Mouse (Mus musculus): ENCODE results near the gene Hsd17b3. TPM values are rescaled to one million over a fixed set of nuclear protein-coding genes. Genes with fewer than 3 reads are reported as not detected.

Hsd17b3 gene
- polyA plus RNA-seq, 1 experiment = not detected

DNA sequence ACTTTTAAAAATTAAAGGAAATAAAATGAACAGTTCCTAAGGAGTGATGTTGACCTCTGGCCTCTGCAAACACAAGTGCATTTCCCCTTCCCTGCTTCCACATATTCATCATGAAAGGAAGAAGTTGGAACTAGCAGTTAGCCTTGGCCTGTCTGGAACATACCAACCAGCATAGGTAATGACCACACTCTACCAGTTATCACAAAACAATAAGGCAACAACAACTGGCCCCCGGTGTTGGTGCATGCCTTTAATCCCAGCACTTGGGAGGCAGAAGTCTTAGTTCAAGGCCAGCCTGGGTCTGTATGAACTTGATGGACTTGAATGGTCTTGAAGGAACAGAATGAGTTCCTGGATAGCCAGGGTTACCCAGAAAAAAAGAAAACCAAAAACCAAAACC, 21.4 kb upstream of the Hsd17b3 start:
- H3ac ChIP-seq (ENCODE audit: control insufficient read depth, insufficient read length) = no peak overlapping the region
- no peak for TF ChIP-seq TCF3 (IDR thresholded peaks at IDR 0.05; ENCODE audit: insufficient read length, low read depth)
- TF ChIP-seq POLR2A (IDR thresholded peaks at IDR 0.05; ENCODE audit: insufficient read length, low read depth) = no peak
- no peak for TF ChIP-seq REST (IDR thresholded peaks at IDR 0.05; ENCODE audit: insufficient read depth, insufficient read length)
- no peak for TF ChIP-seq USF1 (IDR thresholded peaks at IDR 0.05; ENCODE audit: low read depth)
- no peak for TF ChIP-seq POLR2AphosphoS2 (IDR thresholded peaks at IDR 0.05; ENCODE audit: insufficient read length, low read depth)
- no peak for TF ChIP-seq MYOD1 (IDR thresholded peaks at IDR 0.05; ENCODE audit: control insufficient read depth in 1 of 3, insufficient read length in 2 of 3, low read depth in 2 of 3)
- no peak for TF ChIP-seq MYOG (IDR thresholded peaks at IDR 0.05; ENCODE audit: control insufficient read depth in 1 of 3, insufficient read depth in 1 of 3, insufficient read length in 2 of 3, low read depth in 2 of 3)
- TF ChIP-seq E2F4 (IDR thresholded peaks at IDR 0.05; ENCODE audit: insufficient read depth) = no peak
- TF ChIP-seq CEBPB (IDR thresholded peaks at IDR 0.05; ENCODE audit: insufficient read depth, poor library complexity, severe bottlenecking) = no peak
- TF ChIP-seq MAX (IDR thresholded peaks at IDR 0.05; ENCODE audit: low read depth) = no peak
- TF ChIP-seq SRF (IDR thresholded peaks at IDR 0.05; ENCODE audit: control insufficient read depth, insufficient read length, low read depth) = no peak
- TF ChIP-seq TCF12 (IDR thresholded peaks at IDR 0.05; ENCODE audit: insufficient read depth, poor library complexity, severe bottlenecking) = no peak
- no peaks in the 10 kb centered on the region for H3K36me3 ChIP-seq (ENCODE audit: control insufficient read depth, insufficient read depth)
- no peak overlapping the region for H3K4me2 ChIP-seq (ENCODE audit: low read depth)
- no peaks in the 10 kb centered on the region for H3K79me2 ChIP-seq (ENCODE audit: control insufficient read depth, insufficient read depth)
- H3K27me3 ChIP-seq (ENCODE audit: control insufficient read depth, insufficient read depth, insufficient read length) = no peaks in the 10 kb centered on the region
- no peak overlapping the region for H3K4me3 ChIP-seq

- TF ChIP-seq TCF12 (IDR thresholded peaks at IDR 0.05; ENCODE audit: insufficient read depth, poor library complexity, severe bottlenecking) = no peak
- TF ChIP-seq USF1 (IDR thresholded peaks at IDR 0.05; ENCODE audit: low read depth) = no peak
- TF ChIP-seq MYOG (IDR thresholded peaks at IDR 0.05; ENCODE audit: control insufficient read depth in 1 of 3, insufficient read depth in 1 of 3, insufficient read length in 2 of 3, low read depth in 2 of 3) = no peak
- no peak for TF ChIP-seq CEBPB (IDR thresholded peaks at IDR 0.05; ENCODE audit: insufficient read depth, poor library complexity, severe bottlenecking)
- TF ChIP-seq POLR2A (IDR thresholded peaks at IDR 0.05; ENCODE audit: insufficient read length, low read depth) = no peak
- TF ChIP-seq MYOD1 (IDR thresholded peaks at IDR 0.05; ENCODE audit: control insufficient read depth in 1 of 3, insufficient read length in 2 of 3, low read depth in 2 of 3) = no peak
- TF ChIP-seq E2F4 (IDR thresholded peaks at IDR 0.05; ENCODE audit: insufficient read depth) = no peak
- TF ChIP-seq REST (IDR thresholded peaks at IDR 0.05; ENCODE audit: insufficient read depth, insufficient read length) = no peak
- Histone ChIP-seq H3K4me3 (no peak overlapping the region), H3K79me2 (ENCODE audit: control insufficient read depth, insufficient read depth) (no peaks in the 10 kb centered on the region), H3ac (ENCODE audit: control insufficient read depth, insufficient read length) (no peak overlapping the region), H3K36me3 (ENCODE audit: control insufficient read depth, insufficient read depth) (no peaks in the 10 kb centered on the region), H3K27me3 (ENCODE audit: control insufficient read depth, insufficient read depth, insufficient read length) (no peaks in the 10 kb centered on the region), H3K4me2 (ENCODE audit: low read depth) (no peak overlapping the region)
These were observed 19.4 kb upstream of the Hsd17b3 start for GRCm38 (mm10) chr13:64108381-64108850.

GRCm38 (mm10) chr13:64107535-64107934, 18.5 kb upstream of the Hsd17b3 start:
- H3K36me3 ChIP-seq (ENCODE audit: control insufficient read depth, insufficient read depth) = no peaks in the 10 kb centered on the region
- H3K4me3 ChIP-seq = no peak overlapping the region
- H3K27me3 ChIP-seq (ENCODE audit: control insufficient read depth, insufficient read depth, insufficient read length) = no peaks in the 10 kb centered on the region
- no peak overlapping the region for H3ac ChIP-seq (ENCODE audit: control insufficient read depth, insufficient read length)
- H3K79me2 ChIP-seq (ENCODE audit: control insufficient read depth, insufficient read depth) = no peaks in the 10 kb centered on the region
- TF ChIP-seq TCF12 (IDR thresholded peaks at IDR 0.05; ENCODE audit: insufficient read depth, poor library complexity, severe bottlenecking) = no peak
- TF ChIP-seq USF1 (IDR thresholded peaks at IDR 0.05; ENCODE audit: low read depth) = no peak
- no peak for TF ChIP-seq MYOG (IDR thresholded peaks at IDR 0.05; ENCODE audit: control insufficient read depth in 1 of 3, insufficient read depth in 1 of 3, insufficient read length in 2 of 3, low read depth in 2 of 3)
- no peak for TF ChIP-seq MAX (IDR thresholded peaks at IDR 0.05; ENCODE audit: low read depth)
- TF ChIP-seq POLR2A (IDR thresholded peaks at IDR 0.05; ENCODE audit: insufficient read length, low read depth) = no peak
- no peak for TF ChIP-seq SRF (IDR thresholded peaks at IDR 0.05; ENCODE audit: control insufficient read depth, insufficient read length, low read depth)
- H3K4me2 ChIP-seq (ENCODE audit: low read depth) = no peak overlapping the region

DNA sequence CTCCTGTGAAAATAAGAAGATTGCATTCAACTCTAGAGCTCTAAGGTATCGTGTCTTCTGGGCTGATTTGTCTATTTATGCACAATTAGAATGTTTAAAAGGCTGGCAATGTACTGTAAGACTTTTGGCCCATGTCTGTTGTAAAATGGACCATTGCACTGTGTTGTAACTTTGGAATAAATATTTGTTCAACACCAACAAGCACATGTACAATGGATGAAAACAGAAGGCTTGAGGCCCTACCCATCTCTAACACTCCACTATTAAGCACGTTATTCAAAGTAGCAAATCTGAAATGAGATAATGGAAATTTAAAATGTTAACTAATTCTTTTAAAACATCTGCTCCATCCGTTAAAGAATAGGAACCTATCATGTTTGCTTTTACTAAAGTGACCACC, 18.1 kb upstream of the Hsd17b3 start:
- Histone ChIP-seq H3K4me2 (ENCODE audit: low read depth) (no peak overlapping the region), H3K79me2 (ENCODE audit: control insufficient read depth, insufficient read depth) (no peaks in the 10 kb centered on the region), H3K4me3 (no peak overlapping the region), H3ac (ENCODE audit: control insufficient read depth, insufficient read length) (no peak overlapping the region), H3K27me3 (ENCODE audit: control insufficient read depth, insufficient read depth, insufficient read length) (no peaks in the 10 kb centered on the region), H3K36me3 (ENCODE audit: control insufficient read depth, insufficient read depth) (no peaks in the 10 kb centered on the region)
- TF ChIP-seq CEBPB (IDR thresholded peaks at IDR 0.05; ENCODE audit: insufficient read depth, poor library complexity, severe bottlenecking) = no peak
- no peak for TF ChIP-seq MYOG (IDR thresholded peaks at IDR 0.05; ENCODE audit: control insufficient read depth in 1 of 3, insufficient read depth in 1 of 3, insufficient read length in 2 of 3, low read depth in 2 of 3)
- TF ChIP-seq MYOD1 (IDR thresholded peaks at IDR 0.05; ENCODE audit: control insufficient read depth in 1 of 3, insufficient read length in 2 of 3, low read depth in 2 of 3) = no peak
- no peak for TF ChIP-seq MAX (IDR thresholded peaks at IDR 0.05; ENCODE audit: low read depth)
- no peak for TF ChIP-seq TCF3 (IDR thresholded peaks at IDR 0.05; ENCODE audit: insufficient read length, low read depth)

GRCm38 (mm10) chr13:64105690-64106089, 16.7 kb upstream of the Hsd17b3 start:
- TF ChIP-seq TCF12 (IDR thresholded peaks at IDR 0.05; ENCODE audit: insufficient read depth, poor library complexity, severe bottlenecking) (no peak), POLR2A (IDR thresholded peaks at IDR 0.05; ENCODE audit: insufficient read length, low read depth) (no peak), TCF3 (IDR thresholded peaks at IDR 0.05; ENCODE audit: insufficient read length, low read depth) (no peak), E2F4 (IDR thresholded peaks at IDR 0.05; ENCODE audit: insufficient read depth) (no peak), SRF (IDR thresholded peaks at IDR 0.05; ENCODE audit: control insufficient read depth, insufficient read length, low read depth) (no peak), REST (IDR thresholded peaks at IDR 0.05; ENCODE audit: insufficient read depth, insufficient read length) (no peak), MYOD1 (IDR thresholded peaks at IDR 0.05; ENCODE audit: control insufficient read depth in 1 of 3, insufficient read length in 2 of 3, low read depth in 2 of 3) (no peak), MYOG (IDR thresholded peaks at IDR 0.05; ENCODE audit: control insufficient read depth in 1 of 3, insufficient read depth in 1 of 3, insufficient read length in 2 of 3, low read depth in 2 of 3) (no peak), MAX (IDR thresholded peaks at IDR 0.05; ENCODE audit: low read depth) (no peak)
- H3ac ChIP-seq (ENCODE audit: control insufficient read depth, insufficient read length) = no peak overlapping the region
- no peaks in the 10 kb centered on the region for H3K36me3 ChIP-seq (ENCODE audit: control insufficient read depth, insufficient read depth)
- no peak overlapping the region for H3K4me3 ChIP-seq
- no peaks in the 10 kb centered on the region for H3K27me3 ChIP-seq (ENCODE audit: control insufficient read depth, insufficient read depth, insufficient read length)
- no peak overlapping the region for H3K4me2 ChIP-seq (ENCODE audit: low read depth)
- H3K79me2 ChIP-seq (ENCODE audit: control insufficient read depth, insufficient read depth) = no peaks in the 10 kb centered on the region

All from myocyte (in vitro differentiated cells).